Mouse (Mus musculus): Measurements from ENCODE around the gene Cox7a1.
"Not testable (repeated sequence)": the region's sequence is repeated elsewhere in the genome, so short reads cannot be mapped to it uniquely, and the experiment has no call there.

DNA sequence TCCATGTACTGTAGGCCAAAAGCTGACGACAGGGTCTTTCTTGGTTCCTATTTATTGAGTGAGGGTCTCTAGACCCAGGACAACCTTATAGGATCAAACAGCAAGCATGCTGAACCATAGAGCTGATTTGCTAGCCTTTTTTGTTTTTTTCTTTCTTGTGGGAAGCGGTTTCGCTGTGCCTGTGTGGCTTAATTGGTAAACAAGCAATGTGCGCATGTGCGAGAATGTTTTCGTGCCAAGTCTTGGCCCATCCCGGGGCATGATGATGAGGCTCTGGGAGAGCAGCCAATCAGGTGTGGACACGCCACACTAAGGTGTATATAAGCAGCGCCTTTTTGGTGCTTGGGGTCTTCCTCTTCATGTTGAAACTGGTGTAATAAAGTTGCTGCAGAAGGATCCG lies 2.0 kb upstream of the Cox7a1 start:
- not testable (repeated sequence) for TF ChIP-seq ZC3H11A (IDR thresholded peaks at IDR 0.05; ENCODE audit: borderline replicate concordance, low read depth, low read length); ZNF384 (IDR thresholded peaks at IDR 0.05; ENCODE audit: low read depth, low read length); MAFK (IDR thresholded peaks at IDR 0.05; ENCODE audit: insufficient read depth, low read depth, low read length); HCFC1 (IDR thresholded peaks at IDR 0.05; ENCODE audit: borderline replicate concordance, insufficient read depth, low read length)
